Mouse (Mus musculus) lung, embryonic 16.5 days (tissue): ENCODE measurements around the gene Lyg2. TPM values are rescaled to one million over a fixed set of nuclear protein-coding genes. Genes with fewer than 3 reads are reported as not detected.

Experiments used
- ATAC-seq: fragments of 200-750 bp; cut with Nextera tagmentation; 2 replicates; pipeline ENCODE4 v1.8.0; 2017; ENCODE audit warnings: low read depth, mild to moderate bottlenecking, moderate library complexity
- H3K27ac ChIP-seq: fragments of 300-500 bp; sonication (generic); 2 replicates; pipeline ENCODE4 v1.5.1; 2014; ENCODE audit warnings: mild to moderate bottlenecking, control low read depth, low read length
- H3K27me3 ChIP-seq: fragments of 300-500 bp; sonication (generic); 2 replicates; pipeline ENCODE4 v1.6.1; 2014; ENCODE audit warnings: low read depth, low read length, mixed read lengths; ENCODE audit not compliant: control insufficient read depth, insufficient read depth
- H3K36me3 ChIP-seq: fragments of 300-500 bp; sonication (generic); 2 replicates; pipeline ENCODE4 v1.6.1; 2014; ENCODE audit warnings: low read length; ENCODE audit not compliant: control insufficient read depth, insufficient read depth
- H3K4me1 ChIP-seq: fragments of 300-500 bp; sonication (generic); replicated peaks from 2 replicates; pipeline ENCODE4 v1.6.1; 2014; ENCODE audit warnings: low read length, mixed read lengths; ENCODE audit not compliant: control insufficient read depth, insufficient read depth
- H3K4me2 ChIP-seq: fragments of 300-500 bp; sonication (generic); 2 replicates; pipeline ENCODE4 v1.6.1; 2014; ENCODE audit warnings: low read depth, low read length, control low read depth
- H3K4me3 ChIP-seq: fragments of 300-500 bp; sonication (generic); 2 replicates; pipeline ENCODE4 v1.5.1; 2014; ENCODE audit warnings: mild to moderate bottlenecking, low read length, control low read depth
- H3K9ac ChIP-seq: fragments of 300-500 bp; sonication (generic); 2 replicates; pipeline ENCODE4 v1.6.1; 2014; ENCODE audit warnings: low read length, control low read depth
- H3K9me3 ChIP-seq: fragments of 300-500 bp; sonication (generic); 2 replicates; pipeline ENCODE4 v1.6.1; 2016; ENCODE audit warnings: low read length; ENCODE audit not compliant: control insufficient read depth
- WGBS: fragments of 180-500 bp; shearing (Covaris S2); extraction: QIAGEN DNeasy Blood & Tissue Kit; methylation state at CpG from one replicate; pipeline ENCODE4 v1.1.7; 2014; 5-methylcytosine and 5-hydroxymethylcytosine counted together
- polyA plus RNA-seq: library from polyadenylated mRNA; unstranded; fragments of >200 nt; fragmentation: Nextera tagmentation; extraction: Ambion mirVana; gene quantifications from 2 replicates; pipeline ENCODE4 v1.2.1, GENCODE M21; 2015

The Lyg2 gene
- polyA plus RNA-seq, 1 experiment from 2014 or later, result not detected

GRCm38 (mm10) chr1:37931806-37932205 is 15.5 kb upstream of the Lyg2 start:
- H3K4me3 ChIP-seq, result no peak overlapping the region
- H3K27me3 ChIP-seq, result no peaks in the 10 kb centered on the region
- no peak overlapping the region for H3K9ac ChIP-seq
- H3K27ac ChIP-seq, result no peak overlapping the region
- 7% methylated on average over 3 of the region's 3 CpGs for WGBS
- no peaks in the 10 kb centered on the region for H3K36me3 ChIP-seq
- no peak overlapping the region for H3K4me2 ChIP-seq
- no peaks in the 10 kb centered on the region for H3K9me3 ChIP-seq
- peak; percentile 82 for ATAC-seq
- no peaks in the 10 kb centered on the region for H3K4me1 ChIP-seq

- no peak overlapping the region for H3K4me2 ChIP-seq
- no peak overlapping the region for H3K4me3 ChIP-seq
- no peaks in the 10 kb centered on the region for H3K9me3 ChIP-seq
- 76% methylated on average over 8 of the region's 8 CpGs for WGBS
- H3K4me1 ChIP-seq, result no peaks in the 10 kb centered on the region
- H3K9ac ChIP-seq, result no peak overlapping the region
- ATAC-seq, result no peak
- no peaks in the 10 kb centered on the region for H3K36me3 ChIP-seq
- H3K27me3 ChIP-seq, result no peaks in the 10 kb centered on the region
- H3K27ac ChIP-seq, result no peak overlapping the region
These were observed 9.7 kb upstream of the Lyg2 start for GRCm38 (mm10) chr1:37925971-37926370.

- Histone ChIP-seq H3K36me3 (no peaks in the 10 kb centered on the region), H3K9me3 (no peaks in the 10 kb centered on the region), H3K4me1 (no peaks in the 10 kb centered on the region), H3K4me3 (no peak overlapping the region), H3K27ac (no peak overlapping the region), H3K9ac (no peak overlapping the region), H3K27me3 (no peaks in the 10 kb centered on the region), H3K4me2 (no peak overlapping the region)
- ATAC-seq, result no peak
- 51% methylated on average over 8 of the region's 8 CpGs for WGBS
These were observed 6.2 kb upstream of the Lyg2 start for GRCm38 (mm10) chr1:37922536-37922935.

GRCm38 (mm10) chr1:37918096-37918495 is 1.8 kb upstream of the Lyg2 start:
- H3K4me3 ChIP-seq, result no peak overlapping the region
- H3K9ac ChIP-seq, result no peak overlapping the region
- no peaks in the 10 kb centered on the region for H3K4me1 ChIP-seq
- H3K27me3 ChIP-seq, result no peaks in the 10 kb centered on the region
- no peaks in the 10 kb centered on the region for H3K36me3 ChIP-seq
- H3K27ac ChIP-seq, result no peak overlapping the region
- no peak for ATAC-seq
- no peaks in the 10 kb centered on the region for H3K9me3 ChIP-seq
- no peak overlapping the region for H3K4me2 ChIP-seq
- 53% methylated on average over 6 of the region's 6 CpGs for WGBS

DNA sequence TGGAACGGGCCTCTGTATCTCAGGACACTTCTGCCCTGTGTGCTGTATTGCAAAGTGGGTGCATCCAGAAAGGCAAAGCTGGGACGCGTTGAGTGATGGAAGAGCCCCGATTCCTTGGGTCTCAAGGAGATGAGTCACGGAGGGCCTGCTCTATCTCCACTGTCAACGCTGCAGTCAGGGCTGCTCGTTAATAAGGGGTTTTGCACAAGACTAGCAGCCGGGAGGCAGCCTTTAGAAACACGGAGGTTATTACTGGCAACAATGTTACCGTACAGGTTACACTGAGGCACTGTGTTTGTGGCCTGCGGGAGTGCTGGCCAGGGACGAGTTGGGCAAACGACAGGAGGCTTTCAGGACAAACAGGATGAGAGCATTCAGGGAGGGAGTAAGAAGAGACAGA is 1.4 kb upstream of the Lyg2 start:
- Histone ChIP-seq H3K9me3 (no peaks in the 10 kb centered on the region), H3K4me2 (no peak overlapping the region), H3K4me3 (no peak overlapping the region), H3K9ac (no peak overlapping the region), H3K4me1 (no peaks in the 10 kb centered on the region), H3K36me3 (no peaks in the 10 kb centered on the region), H3K27ac (no peak overlapping the region), H3K27me3 (no peaks in the 10 kb centered on the region)
- ATAC-seq, result no peak
- 57% methylated on average over 13 of the region's 13 CpGs for WGBS

DNA sequence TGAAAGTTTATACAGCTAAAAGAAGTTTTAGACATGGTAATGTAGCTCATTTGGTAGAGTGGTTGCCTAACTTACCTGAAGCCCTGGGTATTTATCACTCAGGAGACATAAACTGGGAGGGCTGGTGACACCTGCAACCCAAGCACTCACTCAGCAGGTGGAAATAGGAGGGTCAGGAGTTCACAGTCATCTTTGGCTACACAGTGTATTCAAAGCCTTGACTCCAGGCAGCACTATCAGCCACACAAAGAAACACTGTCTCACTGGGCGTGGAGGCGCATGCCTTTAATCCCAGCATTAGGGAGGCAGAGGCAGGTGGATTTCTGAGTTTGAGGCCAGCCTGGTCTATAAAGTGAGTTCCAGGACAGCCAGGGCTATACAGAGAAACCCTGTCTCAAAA is 3.5 kb downstream of the Lyg2 start:
- no peak overlapping the region for H3K9ac ChIP-seq
- H3K27ac ChIP-seq, result no peak overlapping the region
- no peaks in the 10 kb centered on the region for H3K4me1 ChIP-seq
- no peaks in the 10 kb centered on the region for H3K36me3 ChIP-seq
- no peak overlapping the region for H3K4me3 ChIP-seq
- no peak for ATAC-seq
- 64% methylated on average over 2 of the region's 2 CpGs for WGBS
- no peaks in the 10 kb centered on the region for H3K27me3 ChIP-seq
- H3K9me3 ChIP-seq, result no peaks in the 10 kb centered on the region
- no peak overlapping the region for H3K4me2 ChIP-seq

- H3K4me3 ChIP-seq, result no peak overlapping the region
- no peaks in the 10 kb centered on the region for H3K9me3 ChIP-seq
- H3K9ac ChIP-seq, result no peak overlapping the region
- H3K4me2 ChIP-seq, result no peak overlapping the region
- WGBS, result 24% methylated on average over 6 of the region's 6 CpGs
- ATAC-seq, result peak; percentile 67
- no peak overlapping the region for H3K27ac ChIP-seq
- peaks cover 10% of the 10 kb centered on the region for H3K36me3 ChIP-seq
- H3K4me1 ChIP-seq, result no peaks in the 10 kb centered on the region
- H3K27me3 ChIP-seq, result no peaks in the 10 kb centered on the region
These were observed 13.1 kb downstream of the Lyg2 start for GRCm38 (mm10) chr1:37903178-37903577.

- Histone ChIP-seq H3K36me3 (peaks cover 29% of the 10 kb centered on the region), H3K4me1 (no peaks in the 10 kb centered on the region), H3K4me2 (no peak overlapping the region), H3K4me3 (no peak overlapping the region), H3K27ac (no peak overlapping the region), H3K27me3 (no peaks in the 10 kb centered on the region), H3K9me3 (no peaks in the 10 kb centered on the region), H3K9ac (no peak overlapping the region)
- ATAC-seq, result no peak; the same call in 1 of the 2 replicates
- WGBS, result 54% methylated on average over 6 of the region's 6 CpGs
These were observed 16.0 kb downstream of the Lyg2 start for GRCm38 (mm10) chr1:37900288-37900687.

- Histone ChIP-seq H3K36me3 (peaks cover 29% of the 10 kb centered on the region), H3K4me3 (no peak overlapping the region), H3K9me3 (no peaks in the 10 kb centered on the region), H3K4me2 (no peak overlapping the region), H3K27ac (no peak overlapping the region), H3K9ac (no peak overlapping the region), H3K27me3 (no peaks in the 10 kb centered on the region), H3K4me1 (no peaks in the 10 kb centered on the region)
- no peak for ATAC-seq
- 70% methylated on average over 4 of the region's 4 CpGs for WGBS
These were observed 16.5 kb downstream of the Lyg2 start for GRCm38 (mm10) chr1:37899816-37900215.

- no peaks in the 10 kb centered on the region for H3K9me3 ChIP-seq
- peaks cover 9% of the 10 kb centered on the region for H3K4me1 ChIP-seq
- no peaks in the 10 kb centered on the region for H3K27me3 ChIP-seq
- no peak overlapping the region for H3K9ac ChIP-seq
- H3K27ac ChIP-seq, result no peak overlapping the region
- no peak overlapping the region for H3K4me3 ChIP-seq
- H3K4me2 ChIP-seq, result no peak overlapping the region
- ATAC-seq, result no peak
- peaks cover 32% of the 10 kb centered on the region for H3K36me3 ChIP-seq
These were observed 21.7 kb downstream of the Lyg2 start for GRCm38 (mm10) chr1:37894606-37895005.
